Mouse (Mus musculus): ENCODE data around the gene Snrpb.

Snrpb gene

GRCm38 (mm10) chr2:130143011-130143410, 36.2 kb downstream of the Snrpb start:
- no peak for DNase-seq (ENCODE audit: low spot score in 2 of 2)

GRCm38 (mm10) chr2:130129687-130130086, 49.5 kb downstream of the Snrpb start:
- DNase-seq (ENCODE audit: low spot score in 2 of 2): no peak

GRCm38 (mm10) chr2:130126073-130126472, 53.1 kb downstream of the Snrpb start:
- no peak for DNase-seq (ENCODE audit: low spot score in 2 of 2)

GRCm38 (mm10) chr2:130125279-130126059, 53.7 kb downstream of the Snrpb start:
- no peak for DNase-seq (ENCODE audit: low spot score in 2 of 2)

Measured in spleen, postnatal 4 days (tissue).